30 mouse cellular contexts compared by ENCODE assay signal in genomic region chr17:30749391-30749790, GRCm38 (mm10).
"Had no signal": no experiment of that assay in that cellular context is flagged by ENCODE, and none has a peak within 500 bp of the region (broad histone marks: within the 10 kb centered on the region; RNA-seq: fewer than 3 reads in every experiment).

No protein-coding gene starts in this region.

- H3K9me3 ChIP-seq: heart, embryonic 12.5 days; heart, embryonic 13.5 days; heart, embryonic 15.5 days; hindbrain, embryonic 10.5 days; hindbrain, embryonic 12.5 days; hindbrain, embryonic 13.5 days; hindbrain, embryonic 15.5 days; intestine, embryonic 15.5 days; kidney, embryonic 15.5 days had no signal

- H3K36me3 ChIP-seq: heart, embryonic 12.5 days; heart, embryonic 13.5 days; heart, embryonic 15.5 days; hindbrain, embryonic 10.5 days; hindbrain, embryonic 12.5 days; hindbrain, embryonic 13.5 days; hindbrain, embryonic 15.5 days; intestine, embryonic 15.5 days; kidney, embryonic 15.5 days had no signal

- H3K4me1 ChIP-seq: heart, embryonic 12.5 days; heart, embryonic 13.5 days; heart, embryonic 15.5 days; intestine, embryonic 15.5 days had no signal

- H3K27me3 ChIP-seq: heart, embryonic 12.5 days; heart, embryonic 13.5 days; heart, embryonic 15.5 days; hindbrain, embryonic 12.5 days; hindbrain, embryonic 13.5 days; hindbrain, embryonic 15.5 days; intestine, embryonic 15.5 days; kidney, embryonic 15.5 days had no signal

- DNase-seq: heart, postnatal 10 days; heart, postnatal 14 days; heart, postnatal 36 days; heart, postnatal 4 days; kidney, adult 11 months; kidney, adult 18-20 months; kidney, adult 2 months; kidney, adult 8-10 months; kidney, adult 9 months; kidney, postnatal 10 days; kidney, postnatal 14 days; kidney, postnatal 25 days; kidney, postnatal 36 days; kidney, postnatal 4 days; layer of hippocampus, adult 9-11 months; layer of hippocampus, postnatal 36 days had no signal

- H3K4me3 ChIP-seq: heart, embryonic 12.5 days; heart, embryonic 13.5 days; heart, embryonic 15.5 days; hindbrain, embryonic 10.5 days; hindbrain, embryonic 12.5 days; hindbrain, embryonic 13.5 days; hindbrain, embryonic 15.5 days; intestine, embryonic 15.5 days; kidney, embryonic 15.5 days; layer of hippocampus, adult 2 months; left cerebral cortex, adult 2 months had no signal

- H3K27ac ChIP-seq: heart, embryonic 13.5 days; heart, embryonic 15.5 days; hindbrain, embryonic 10.5 days; hindbrain, embryonic 12.5 days; hindbrain, embryonic 13.5 days; hindbrain, embryonic 14.5 days; hindbrain, embryonic 15.5 days; hindbrain, postnatal 0 days; intestine, embryonic 15.5 days; kidney, embryonic 15.5 days; kidney, postnatal 0 days; layer of hippocampus, adult 2 months; left cerebral cortex, adult 2 months had no signal
